Mouse (Mus musculus) neural tube, embryonic 14.5 days (tissue): ENCODE results near the gene Art3. TPM values are rescaled to one million over a fixed set of nuclear protein-coding genes. Genes with fewer than 3 reads are reported as not detected.

Experiments used
- ATAC-seq: fragments of 200-750 bp; cut with Nextera tagmentation; 2 replicates; pipeline ENCODE4 v1.8.0; 2017; ENCODE audit warnings: low read depth, mild to moderate bottlenecking, moderate TSS enrichment, moderate library complexity
- H3K27ac ChIP-seq: fragments of 300-500 bp; sonication (generic); 2 replicates; pipeline ENCODE4 v1.5.1; 2014; ENCODE audit warnings: low read depth, mild to moderate bottlenecking, control low read depth, low read length, moderate library complexity, mixed read lengths
- H3K27me3 ChIP-seq: fragments of 300-500 bp; sonication (generic); 2 replicates; pipeline ENCODE4 v1.6.1; 2014; ENCODE audit warnings: low read length; ENCODE audit not compliant: control insufficient read depth, insufficient read depth
- H3K36me3 ChIP-seq: fragments of 300-500 bp; sonication (generic); 2 replicates; pipeline ENCODE4 v1.6.1; 2014; ENCODE audit warnings: low read length, mixed read lengths; ENCODE audit not compliant: control insufficient read depth, insufficient read depth
- H3K4me1 ChIP-seq: fragments of 300-500 bp; sonication (generic); 2 replicates; pipeline ENCODE4 v1.6.1; 2014; ENCODE audit warnings: low read length; ENCODE audit not compliant: control insufficient read depth, insufficient read depth
- H3K4me2 ChIP-seq: fragments of 300-500 bp; sonication (generic); 2 replicates; pipeline ENCODE4 v1.6.1; 2014; ENCODE audit warnings: mild to moderate bottlenecking, low read depth, low read length, control low read depth
- H3K4me3 ChIP-seq: fragments of 300-500 bp; sonication (generic); 2 replicates; pipeline ENCODE4 v1.5.1; 2014; ENCODE audit warnings: low read depth, low read length, control low read depth, mixed read lengths
- H3K9ac ChIP-seq: fragments of 300-500 bp; sonication (generic); replicated peaks from 2 replicates; pipeline ENCODE4 v1.6.1; 2014; ENCODE audit warnings: low read depth, mild to moderate bottlenecking, control low read depth, low read length, mixed read lengths
- H3K9me3 ChIP-seq: fragments of 300-500 bp; sonication (generic); 2 replicates; pipeline ENCODE4 v1.6.1; 2016; ENCODE audit warnings: low read length; ENCODE audit not compliant: control insufficient read depth
- WGBS: fragments of 180-500 bp; shearing (Covaris S2); extraction: QIAGEN DNeasy Blood & Tissue Kit; methylation state at CpG from one replicate; pipeline ENCODE4 v1.1.7; 2014; 5-methylcytosine and 5-hydroxymethylcytosine counted together
- polyA plus RNA-seq: library from polyadenylated mRNA; unstranded; fragments of >200 nt; fragmentation: Nextera tagmentation; extraction: Ambion mirVana; gene quantifications from 2 replicates; pipeline ENCODE4 v1.2.1, GENCODE M21; 2014

Art3 gene
- polyA plus RNA-seq, 1 experiment from 2014 or later, result 6.0 TPM

- H3K4me3 ChIP-seq, result peak within 1 kb of the TSS; percentile 78
- ATAC-seq, result peak; percentile 97
- no peaks in the 10 kb centered on the region; the same call in 1 of the 2 replicates for H3K27me3 ChIP-seq
- no peak within 1 kb of the TSS for H3K27ac ChIP-seq
- H3K9ac ChIP-seq, result peak within 1 kb of the TSS; percentile 62
- H3K9me3 ChIP-seq, result no peaks in the 10 kb centered on the region
- H3K36me3 ChIP-seq, result peaks cover 3% of the 10 kb centered on the region
- no peaks in the 10 kb centered on the region; the same call in 1 of the 2 replicates for H3K4me1 ChIP-seq
- H3K4me2 ChIP-seq, result peak within 1 kb of the TSS; percentile 70
- WGBS, result 3% methylated on average over 41 of the region's 41 CpGs
Measured at GRCm38 (mm10) chr5:92309681-92310511, 21.7 kb upstream of the Art3 start, which contains the start of gene Sdad1. TSS of gene Sdad1 (minus strand) at chr5:92310479.

GRCm38 (mm10) chr5:92312046-92312715, 19.4 kb upstream of the Art3 start:
- Histone ChIP-seq H3K4me3 (no peak overlapping the region), H3K36me3 (no peaks in the 10 kb centered on the region), H3K4me1 (no peaks in the 10 kb centered on the region; the same call in 1 of the 2 replicates), H3K27me3 (no peaks in the 10 kb centered on the region; the same call in 1 of the 2 replicates), H3K9me3 (no peaks in the 10 kb centered on the region), H3K27ac (no peak overlapping the region), H3K4me2 (no peak overlapping the region), H3K9ac (no peak overlapping the region)
- ATAC-seq, result no peak
- 15% methylated on average over 13 of the region's 13 CpGs for WGBS

GRCm38 (mm10) chr5:92313776-92314175, 17.9 kb upstream of the Art3 start:
- Histone ChIP-seq H3K9ac (no peak overlapping the region), H3K4me2 (no peak overlapping the region), H3K4me3 (no peak overlapping the region), H3K27ac (no peak overlapping the region), H3K9me3 (no peaks in the 10 kb centered on the region), H3K36me3 (no peaks in the 10 kb centered on the region), H3K27me3 (no peaks in the 10 kb centered on the region; the same call in 1 of the 2 replicates), H3K4me1 (no peaks in the 10 kb centered on the region; the same call in 1 of the 2 replicates)
- WGBS, result 80% methylated on average over 7 of the region's 7 CpGs
- no peak for ATAC-seq

- Histone ChIP-seq H3K9ac (no peak overlapping the region), H3K9me3 (no peaks in the 10 kb centered on the region), H3K36me3 (no peaks in the 10 kb centered on the region), H3K4me2 (no peak overlapping the region), H3K27ac (no peak overlapping the region), H3K4me1 (no peaks in the 10 kb centered on the region), H3K27me3 (no peaks in the 10 kb centered on the region), H3K4me3 (no peak overlapping the region)
- 86% methylated on average over 7 of the region's 7 CpGs for WGBS
- no peak for ATAC-seq
Measured at GRCm38 (mm10) chr5:92318119-92318518, 13.5 kb upstream of the Art3 start.

GRCm38 (mm10) chr5:92318596-92318995, 13.0 kb upstream of the Art3 start:
- Histone ChIP-seq H3K9me3 (no peaks in the 10 kb centered on the region), H3K9ac (no peak overlapping the region), H3K27me3 (no peaks in the 10 kb centered on the region), H3K4me3 (no peak overlapping the region), H3K36me3 (no peaks in the 10 kb centered on the region), H3K4me1 (no peaks in the 10 kb centered on the region), H3K4me2 (no peak overlapping the region), H3K27ac (no peak overlapping the region)
- ATAC-seq, result no peak
- WGBS, result 91% methylated on average over 14 of the region's 14 CpGs

- Histone ChIP-seq H3K4me1 (no peaks in the 10 kb centered on the region), H3K27ac (no peak overlapping the region), H3K9me3 (no peaks in the 10 kb centered on the region), H3K4me2 (no peak overlapping the region), H3K9ac (no peak overlapping the region), H3K4me3 (no peak overlapping the region), H3K36me3 (no peaks in the 10 kb centered on the region), H3K27me3 (no peaks in the 10 kb centered on the region)
- ATAC-seq, result no peak
- WGBS, result 78% methylated on average over 8 of the region's 8 CpGs
Measured at GRCm38 (mm10) chr5:92321631-92322400, 9.8 kb upstream of the Art3 start.

GRCm38 (mm10) chr5:92322612-92323011, 9.0 kb upstream of the Art3 start:
- no peaks in the 10 kb centered on the region for H3K36me3 ChIP-seq
- ATAC-seq, result no peak
- no peak overlapping the region for H3K9ac ChIP-seq
- no peak overlapping the region for H3K27ac ChIP-seq
- H3K27me3 ChIP-seq, result no peaks in the 10 kb centered on the region
- H3K4me1 ChIP-seq, result no peaks in the 10 kb centered on the region
- no peaks in the 10 kb centered on the region for H3K9me3 ChIP-seq
- H3K4me2 ChIP-seq, result no peak overlapping the region
- H3K4me3 ChIP-seq, result no peak overlapping the region
- 91% methylated on average over 4 of the region's 4 CpGs for WGBS

GRCm38 (mm10) chr5:92323264-92323663, 8.4 kb upstream of the Art3 start:
- ATAC-seq, result no peak
- Histone ChIP-seq H3K27ac (no peak overlapping the region), H3K4me2 (no peak overlapping the region), H3K36me3 (no peaks in the 10 kb centered on the region), H3K9ac (no peak overlapping the region), H3K4me3 (no peak overlapping the region), H3K27me3 (no peaks in the 10 kb centered on the region), H3K4me1 (no peaks in the 10 kb centered on the region), H3K9me3 (no peaks in the 10 kb centered on the region)
- 89% methylated on average over 5 of the region's 5 CpGs for WGBS
